Mouse (Mus musculus) cerebellum, postnatal 14 days (tissue): ENCODE measurements at regions not wholly inside any gene's neighbourhood (a gene's known extent, or its start where the extent isn't known, plus 50 kb on each side); places are given as distances from the start of the nearest gene placed in this dataset.

Source experiments
- DNase-seq, 2 experiments: peaks; one replicate each; pipeline ENCODE4 v3.0.0; 2021; ENCODE audit warnings: mixed read lengths in 2 of 2

- DNase-seq = no peak
These were observed 108.7 kb downstream of the Gm10260 start for GRCm38 (mm10) chr13:97651761-97652160.

- DNase-seq = no peak
These were observed 109.3 kb downstream of the Gm10260 start for GRCm38 (mm10) chr13:97651176-97651575.

DNA sequence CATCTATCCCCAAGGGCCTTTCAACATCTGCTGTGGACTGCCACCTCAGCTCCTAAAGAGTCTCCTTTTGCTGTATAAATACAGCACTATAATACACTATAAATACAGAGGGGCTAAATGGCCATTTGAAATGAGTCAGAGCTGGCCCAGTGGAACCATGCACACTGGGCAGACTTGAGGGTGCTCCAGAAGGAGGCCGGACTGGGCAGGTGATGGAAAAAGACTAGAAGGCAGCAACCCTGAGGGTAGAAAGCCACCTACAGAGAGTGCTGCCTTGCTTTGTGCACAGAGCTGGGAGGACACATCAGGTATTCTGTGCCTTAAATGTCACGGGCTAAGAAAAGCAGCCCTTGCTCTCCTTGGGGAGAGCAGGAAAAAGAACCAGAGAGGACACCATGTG lies 110.2 kb downstream of the Gm10260 start:
- no peak for DNase-seq

DNA sequence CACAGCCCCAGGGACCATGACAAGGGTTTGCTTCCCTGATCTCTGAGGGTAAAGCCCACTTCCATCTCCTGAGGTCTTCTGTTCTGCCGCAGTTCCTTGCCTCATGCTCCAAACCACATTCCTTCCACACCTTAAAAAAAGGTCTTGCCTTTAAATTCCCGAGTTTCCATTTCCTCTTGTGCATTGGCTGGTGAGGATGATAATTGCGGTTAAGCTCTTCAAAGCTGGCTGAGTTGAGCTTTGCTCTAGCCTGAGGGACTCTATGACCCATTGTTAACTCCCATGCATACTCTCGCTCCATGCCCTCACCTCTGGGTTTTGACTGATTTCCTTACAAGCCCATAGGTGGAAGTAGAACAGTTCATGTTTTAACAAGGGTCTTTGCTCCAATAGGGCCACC lies 112.9 kb downstream of the Gm10260 start:
- no peak for DNase-seq

- no peak for DNase-seq
These were observed 114.4 kb downstream of the Gm10260 start for GRCm38 (mm10) chr13:97646021-97646385.

- DNase-seq = peak in 1 of 2 experiments; percentile 27
These were observed 115.1 kb downstream of the Gm10260 start for GRCm38 (mm10) chr13:97645107-97646020.

- no peak for DNase-seq
These were observed 120.2 kb downstream of the Gm10260 start for GRCm38 (mm10) chr13:97640236-97640635.

DNA sequence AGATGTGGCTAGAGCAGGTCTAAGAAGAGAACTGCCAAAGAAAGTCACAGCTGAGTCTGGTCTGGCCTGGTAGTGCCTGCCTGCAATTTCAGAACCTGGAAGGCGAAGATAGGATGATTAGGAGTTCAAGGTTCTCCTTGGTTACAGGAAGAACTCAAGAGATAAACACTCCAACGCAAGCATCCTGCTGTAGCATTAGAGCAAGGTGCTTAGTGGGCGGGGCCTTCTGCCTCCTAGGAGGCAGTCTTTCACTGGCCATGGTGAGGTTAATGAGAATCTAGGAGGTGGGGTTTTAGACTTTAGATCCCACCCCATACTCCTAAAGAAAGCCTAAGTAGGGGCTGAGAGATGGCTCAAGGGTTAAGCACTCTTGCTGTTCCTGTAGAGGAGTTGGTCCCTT lies 120.8 kb downstream of the Gm10260 start:
- no peak for DNase-seq

DNA sequence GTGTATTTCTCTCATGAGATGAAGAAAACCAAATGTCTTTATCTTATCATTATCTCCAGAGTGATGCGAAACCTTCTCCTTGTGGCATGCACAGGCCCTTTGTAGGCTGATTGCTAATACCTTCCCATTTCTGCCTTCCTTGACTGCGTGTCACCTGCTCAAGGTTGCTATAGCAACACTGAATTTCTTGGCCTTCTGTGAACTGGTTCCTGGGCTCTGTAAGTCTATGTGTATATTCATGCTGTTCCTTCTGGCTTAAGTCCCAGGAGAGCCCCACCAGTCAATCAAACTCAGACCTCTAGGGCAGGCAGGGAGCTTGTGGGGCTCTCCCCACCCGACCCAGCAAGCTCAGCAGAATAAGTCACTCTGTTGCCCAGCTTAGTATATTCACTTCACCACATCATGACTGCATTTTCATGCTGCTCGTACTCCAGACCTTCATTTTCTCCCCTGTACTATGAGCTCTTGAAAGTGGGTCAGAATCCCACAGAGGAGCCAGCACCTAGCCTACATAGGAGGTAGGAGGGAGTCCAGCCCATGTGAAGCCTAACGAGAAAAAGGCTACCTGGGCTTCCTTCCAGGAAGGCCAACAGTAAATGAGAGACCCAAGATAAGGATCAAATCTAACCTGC lies 121.9 kb downstream of the Gm10260 start:
- peak; percentile 40 to 58 for DNase-seq

DNA sequence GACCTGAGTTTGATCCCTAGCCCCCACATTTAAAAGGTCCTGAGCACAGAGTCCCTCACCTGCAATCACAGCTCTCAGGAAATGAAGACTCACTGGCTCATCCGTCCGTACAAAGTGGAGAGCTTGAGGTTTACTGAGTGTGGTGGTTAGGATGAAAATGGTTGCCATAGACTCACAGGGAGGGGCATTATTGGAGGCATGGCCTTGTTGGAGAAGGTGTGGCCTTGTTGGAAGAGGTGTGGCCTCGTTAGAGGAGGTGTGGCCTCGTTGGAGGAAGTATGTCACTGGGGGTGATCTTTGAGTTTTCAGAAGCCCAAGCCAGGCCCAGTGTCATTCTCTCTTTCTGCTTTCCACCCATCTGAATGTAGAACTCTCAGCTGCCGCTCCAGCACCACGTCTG lies 122.9 kb downstream of the Gm10260 start:
- DNase-seq = no peak

GRCm38 (mm10) chr13:97634041-97634788 lies 126.2 kb downstream of the Gm10260 start:
- DNase-seq = no peak

DNA sequence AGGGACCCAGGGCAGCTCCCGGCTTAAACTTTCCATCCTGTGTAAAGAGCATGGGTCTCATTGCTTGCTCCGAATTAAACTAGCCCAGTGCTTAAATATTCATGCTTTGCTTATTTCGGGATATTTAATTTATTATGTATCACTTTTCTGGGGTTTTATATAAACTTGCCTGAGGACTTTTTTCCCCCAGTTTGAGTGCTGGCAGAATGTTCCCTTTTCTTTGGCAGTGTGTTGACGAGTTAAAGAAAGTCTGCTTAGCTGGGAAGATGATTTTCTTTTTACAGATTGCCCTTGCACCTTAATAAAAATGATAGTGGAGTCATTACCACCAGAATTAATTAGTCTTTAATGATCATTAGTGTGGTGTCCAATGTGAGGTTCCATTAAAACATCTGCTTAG lies 126.9 kb downstream of the Gm10260 start:
- no peak for DNase-seq

DNA sequence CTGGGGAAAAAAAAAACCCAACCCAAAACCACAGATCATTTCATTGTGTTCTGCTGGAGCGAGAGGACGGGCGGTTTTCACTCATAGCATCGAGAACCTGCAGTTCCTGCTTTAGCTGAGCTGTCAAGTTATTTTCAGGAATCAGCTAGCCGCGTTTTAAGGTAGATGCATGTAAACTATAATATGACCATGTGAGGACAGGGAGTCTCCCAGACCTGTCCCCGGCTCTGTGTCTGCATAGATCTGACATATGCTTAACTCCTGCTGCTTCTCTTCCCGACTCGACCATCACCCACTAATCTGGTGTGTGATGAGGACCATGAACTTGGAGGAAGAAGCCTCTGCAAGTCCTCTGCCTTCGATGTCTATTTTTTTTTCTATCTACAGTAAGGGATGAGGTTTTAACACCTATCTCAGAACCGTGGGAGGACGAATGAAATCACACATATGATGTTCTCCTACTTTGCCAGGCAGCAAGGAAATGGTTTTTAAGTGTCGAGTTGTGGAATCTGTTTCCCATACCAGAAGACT lies 128.5 kb downstream of the Gm10260 start:
- DNase-seq = no peak

DNA sequence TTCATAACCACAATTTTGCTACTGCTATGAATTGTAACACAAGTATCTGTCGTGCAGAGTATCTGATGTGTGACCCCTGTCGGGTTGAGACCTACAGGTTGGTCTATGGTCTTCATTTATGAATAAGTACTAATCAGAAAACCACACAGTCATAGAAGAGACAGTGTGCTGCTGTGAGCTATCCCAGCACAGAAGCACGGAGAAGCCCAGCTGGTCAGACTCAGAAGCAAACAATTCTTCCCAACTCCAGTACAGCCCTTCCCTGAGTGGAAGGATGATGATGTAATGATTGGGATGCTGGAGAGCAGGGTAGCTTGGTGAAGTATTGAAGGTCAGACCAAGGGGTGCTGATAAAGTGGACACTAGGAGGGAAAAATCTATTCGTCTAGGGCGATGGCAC lies 129.5 kb downstream of the Gm10260 start:
- DNase-seq = no peak

DNA sequence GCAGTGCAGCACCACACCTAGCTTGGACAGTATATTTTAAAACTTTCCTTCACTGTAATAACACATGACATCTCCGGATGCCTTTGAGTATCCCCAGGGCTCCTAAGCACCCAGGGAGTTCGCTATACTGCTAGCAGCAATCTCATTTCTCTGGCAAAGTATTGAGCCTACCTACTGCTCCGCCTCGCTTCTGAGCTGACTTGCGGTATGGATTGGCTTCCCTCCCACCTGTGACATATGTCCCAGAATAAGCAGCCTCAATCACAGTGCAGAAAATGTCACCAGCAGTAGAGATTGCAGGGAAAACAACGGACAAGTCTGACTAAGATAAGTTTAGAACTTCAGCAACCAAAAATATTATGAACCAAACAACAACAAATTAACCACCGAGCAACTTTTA lies 131.8 kb downstream of the Gm10260 start:
- no peak for DNase-seq

- no peak for DNase-seq
These were observed 133.2 kb downstream of the Gm10260 start for GRCm38 (mm10) chr13:97627247-97627646.

DNA sequence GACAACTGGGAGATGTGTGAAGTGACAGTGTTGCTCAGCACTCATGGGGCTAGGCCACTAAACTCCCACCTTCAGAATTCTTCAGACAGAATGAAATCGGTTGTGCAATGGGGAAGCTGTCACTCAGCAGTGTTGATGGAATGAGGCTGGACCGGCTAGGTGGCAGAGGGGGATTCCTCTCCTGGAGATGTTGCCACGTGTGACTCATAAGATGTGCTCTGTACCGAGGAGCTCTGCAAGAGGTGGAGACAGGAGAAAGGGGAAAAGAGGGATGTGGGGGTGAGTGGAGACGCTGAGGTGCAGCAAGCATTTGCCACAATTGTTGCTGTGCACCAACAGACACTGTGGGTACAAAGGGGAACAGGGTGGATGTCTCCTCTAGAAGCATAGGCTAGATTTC lies 133.6 kb downstream of the Gm10260 start:
- DNase-seq = no peak

DNA sequence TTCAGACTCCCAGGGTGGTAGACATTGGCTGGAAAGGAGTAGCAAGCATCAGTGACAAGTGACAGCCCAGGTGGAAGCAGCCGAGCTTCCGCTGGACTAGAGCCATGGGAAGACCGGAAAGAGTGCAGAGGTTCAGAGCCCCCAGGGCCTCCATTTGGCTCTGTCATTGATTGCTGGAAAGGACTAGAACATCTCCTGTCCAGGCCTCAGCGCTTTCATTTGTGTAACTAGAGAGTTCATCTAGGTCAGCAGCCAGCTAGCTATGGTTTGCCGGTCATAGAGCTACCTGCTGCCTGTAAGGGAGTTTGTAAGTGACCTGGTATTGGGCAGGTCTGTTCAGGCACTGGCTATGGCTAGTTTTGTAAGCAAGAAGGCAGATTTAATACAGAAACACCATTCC lies 134.3 kb downstream of the Gm10260 start:
- DNase-seq = no peak

DNA sequence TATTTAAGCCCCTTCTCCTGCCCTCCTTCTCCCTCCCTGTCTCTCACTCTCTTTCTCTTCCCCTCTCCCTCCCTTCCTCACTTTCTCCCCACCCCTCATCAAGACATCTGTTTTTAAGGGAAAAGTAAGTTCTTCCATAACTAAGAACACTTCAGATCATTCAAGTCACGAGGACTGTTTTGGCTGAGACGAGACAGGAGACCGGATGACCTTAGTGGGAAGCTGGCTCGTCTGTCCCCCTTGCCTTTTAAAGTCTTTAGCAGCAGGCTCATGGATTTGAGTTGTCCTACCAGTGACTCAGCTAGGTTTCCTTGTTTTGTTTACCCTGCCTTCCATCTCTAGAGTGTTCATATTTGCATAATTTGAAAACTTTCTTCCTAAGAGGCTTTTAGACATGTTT lies 135.0 kb downstream of the Gm10260 start:
- no peak for DNase-seq

DNA sequence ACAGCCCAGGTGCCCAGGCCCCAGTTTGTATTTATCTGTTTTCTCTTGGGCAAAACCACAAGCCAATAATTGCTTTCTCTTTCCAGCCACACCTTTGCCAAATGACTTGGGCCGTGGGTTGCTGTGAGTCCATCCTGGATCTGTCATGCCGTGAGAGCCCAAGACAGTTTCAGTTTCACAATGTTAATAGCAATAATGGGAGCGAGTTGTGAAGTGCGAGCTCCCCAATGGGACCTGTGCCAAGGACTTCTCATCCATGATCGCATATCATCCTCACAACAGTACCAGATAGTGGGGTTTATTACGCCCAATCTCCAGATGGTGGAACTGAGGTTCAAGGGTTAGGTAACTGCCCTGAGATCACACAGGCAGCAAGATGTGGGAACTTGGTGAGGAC lies 142.2 kb downstream of the Gm10260 start:
- DNase-seq = no peak

DNA sequence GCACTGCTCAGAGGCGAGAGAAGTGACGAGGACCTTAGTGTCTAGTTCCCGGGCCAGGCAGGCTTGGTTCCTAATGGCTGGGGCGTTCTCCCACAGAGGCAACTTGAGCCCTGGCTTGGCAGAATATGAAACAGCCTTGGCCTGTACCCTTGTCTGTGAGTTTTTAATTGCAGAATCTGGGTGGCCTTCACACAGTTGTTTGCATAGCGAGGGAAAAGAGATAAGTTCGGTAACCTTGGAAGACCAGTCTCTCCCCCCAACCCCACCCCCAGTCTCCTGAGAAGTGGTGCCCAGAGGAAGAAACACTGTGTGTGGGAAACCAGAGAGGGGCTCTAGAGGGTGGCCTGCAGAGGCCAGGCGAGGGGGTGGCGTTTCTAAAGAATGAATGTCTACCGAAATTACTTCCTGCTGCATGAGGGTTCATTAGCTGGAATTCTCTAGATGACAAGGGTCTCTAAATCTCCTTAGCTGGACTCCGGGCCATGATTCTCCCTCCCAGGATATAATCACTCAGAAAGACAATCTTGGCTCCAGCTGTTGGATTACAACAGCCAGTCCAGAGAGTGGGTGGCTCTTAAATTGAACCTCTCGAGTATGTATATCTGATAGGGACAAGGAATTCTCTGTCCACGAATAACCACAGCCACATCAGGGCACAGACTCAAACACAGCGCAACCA lies 142.8 kb downstream of the Gm10260 start:
- DNase-seq = no peak

DNA sequence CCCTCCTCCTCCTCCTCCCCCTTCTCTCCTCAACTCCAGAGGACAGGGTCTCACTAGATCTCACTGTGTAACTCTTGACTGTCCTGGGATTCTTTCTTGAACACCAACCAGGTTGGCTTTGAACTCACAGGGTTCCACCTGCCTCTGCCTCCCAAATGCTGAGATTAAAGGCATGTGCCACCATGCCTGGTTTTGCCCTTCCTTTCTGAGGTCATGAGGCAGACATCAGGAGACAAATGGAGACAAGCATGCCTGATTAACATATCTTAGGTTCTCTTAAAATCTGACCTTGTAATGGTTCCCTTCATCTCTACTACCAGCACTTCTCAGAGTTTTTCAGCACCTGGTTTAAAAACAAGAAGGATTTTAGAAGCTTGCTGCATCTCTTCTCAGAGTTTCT lies 143.5 kb downstream of the Gm10260 start:
- DNase-seq = no peak

DNA sequence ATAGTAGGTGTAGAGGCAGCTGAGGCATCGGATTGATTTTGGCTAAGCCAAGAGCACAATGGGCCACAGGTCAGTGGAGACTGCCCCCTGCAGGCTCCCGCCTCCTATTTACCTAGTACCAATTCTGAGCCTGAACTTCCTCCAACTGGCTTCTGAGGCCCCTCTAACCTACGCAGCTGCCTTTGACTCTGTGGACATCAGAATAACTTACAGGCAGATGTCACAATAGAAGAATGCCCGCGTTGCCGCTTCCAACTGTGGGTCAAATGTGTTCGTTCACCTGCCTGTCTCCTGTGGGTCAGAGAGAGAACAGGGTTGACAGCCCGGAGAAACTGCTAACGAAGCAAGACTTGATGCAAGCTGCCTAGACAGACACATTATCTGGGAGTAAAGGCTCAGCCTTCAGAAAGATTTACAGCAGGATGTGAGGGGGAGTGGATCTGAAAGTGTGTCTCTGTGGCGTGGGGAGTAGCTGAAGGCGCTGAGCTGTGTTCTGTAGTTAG lies 153.2 kb downstream of the Gm10260 start:
- peak; percentile 41 to 61 for DNase-seq
